Mouse (Mus musculus) spleen, postnatal 4 days (tissue): ENCODE measurements at regions not wholly inside any gene's neighbourhood (a gene's known extent, or its start where the extent isn't known, plus 50 kb on each side); places are given as distances from the start of the nearest gene placed in this dataset.

Source experiments
- DNase-seq, 2 experiments: peaks; one replicate each; pipeline ENCODE4 v3.0.0; 2022; ENCODE audit warnings: low spot score in 2 of 2

DNA sequence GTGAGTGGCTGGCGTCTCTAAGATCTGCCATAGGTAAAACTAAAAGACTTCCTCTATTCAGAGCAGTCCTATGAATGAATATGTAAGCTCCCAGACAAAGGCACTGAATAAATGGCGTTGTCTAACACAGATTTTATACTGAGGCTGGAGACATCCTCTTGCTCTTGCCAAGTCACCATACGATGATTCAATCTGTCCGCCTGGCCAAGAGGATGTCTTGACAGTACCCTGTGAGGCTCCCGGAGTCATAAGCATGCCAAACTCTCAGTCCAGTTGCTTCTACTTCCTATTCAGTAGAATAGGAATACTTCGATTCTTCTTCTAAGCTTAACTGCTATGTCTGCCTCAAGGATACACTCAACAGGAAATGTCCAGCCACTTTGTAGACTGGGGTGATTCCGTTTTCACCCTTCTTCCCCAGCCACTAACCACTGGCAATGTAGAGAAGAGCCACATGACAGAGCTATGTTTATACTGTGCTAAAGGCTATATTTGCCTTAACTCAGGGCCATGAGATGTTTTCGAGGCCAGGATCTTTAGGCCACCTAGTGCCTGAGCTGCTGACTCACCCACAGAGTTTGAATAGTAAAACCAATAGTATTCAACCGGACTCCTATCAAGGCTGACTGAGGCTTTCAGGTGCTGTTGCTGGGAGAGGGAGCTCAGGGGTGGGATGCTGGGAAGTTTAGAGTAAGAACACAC is 188.7 kb upstream of the Atp5g3 start:
- DNase-seq: no peak

- no peak for DNase-seq
Measured at GRCm38 (mm10) chr2:74096809-74097208, 185.7 kb upstream of the Atp5g3 start.

GRCm38 (mm10) chr2:74093494-74093893 is 182.4 kb upstream of the Atp5g3 start:
- DNase-seq: no peak

DNA sequence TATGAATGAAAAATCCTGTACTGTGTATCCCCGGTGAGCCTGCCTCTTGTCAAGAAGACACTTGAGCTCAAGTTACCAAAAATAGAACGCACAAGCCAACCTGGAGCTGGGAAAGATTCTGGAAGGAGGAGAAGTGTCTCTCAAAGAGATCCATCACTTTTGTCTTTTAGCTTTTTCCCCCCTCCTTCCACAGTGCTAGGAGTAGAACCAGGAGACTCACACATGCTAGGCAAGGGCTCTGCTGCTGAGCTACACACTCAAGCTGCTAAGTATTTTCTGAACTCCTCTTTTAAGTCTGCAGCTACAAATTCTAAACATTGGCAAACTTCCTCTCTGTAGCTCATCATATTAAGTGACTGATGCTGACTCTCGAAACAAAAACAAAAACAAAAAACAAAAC is 176.2 kb upstream of the Atp5g3 start:
- no peak for DNase-seq

GRCm38 (mm10) chr2:74084971-74085370 is 173.8 kb upstream of the Atp5g3 start:
- DNase-seq: no peak

- no peak for DNase-seq
Measured at GRCm38 (mm10) chr2:74076774-74077173, 165.6 kb upstream of the Atp5g3 start.

DNA sequence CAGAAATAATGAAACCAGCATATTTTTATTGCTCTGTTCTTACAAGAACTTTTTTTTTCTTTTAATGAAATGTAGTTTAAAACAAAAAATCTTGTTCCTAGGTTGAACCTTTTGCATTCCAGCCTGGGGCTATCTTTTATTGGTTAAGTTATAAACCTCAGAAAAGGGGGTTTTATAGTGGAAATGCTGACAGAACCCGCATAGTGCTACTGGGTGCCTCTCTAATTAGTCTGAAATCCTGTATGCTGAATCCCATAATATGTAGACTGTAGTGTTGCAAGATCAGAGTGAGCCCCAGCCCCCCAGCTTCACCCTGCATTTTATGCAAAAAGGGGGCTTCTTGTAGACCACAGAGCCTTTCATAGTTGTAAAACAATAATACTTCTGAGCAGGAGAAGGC is 164.4 kb upstream of the Atp5g3 start:
- no peak for DNase-seq

GRCm38 (mm10) chr2:74073396-74073795 is 162.3 kb upstream of the Atp5g3 start:
- DNase-seq: no peak

DNA sequence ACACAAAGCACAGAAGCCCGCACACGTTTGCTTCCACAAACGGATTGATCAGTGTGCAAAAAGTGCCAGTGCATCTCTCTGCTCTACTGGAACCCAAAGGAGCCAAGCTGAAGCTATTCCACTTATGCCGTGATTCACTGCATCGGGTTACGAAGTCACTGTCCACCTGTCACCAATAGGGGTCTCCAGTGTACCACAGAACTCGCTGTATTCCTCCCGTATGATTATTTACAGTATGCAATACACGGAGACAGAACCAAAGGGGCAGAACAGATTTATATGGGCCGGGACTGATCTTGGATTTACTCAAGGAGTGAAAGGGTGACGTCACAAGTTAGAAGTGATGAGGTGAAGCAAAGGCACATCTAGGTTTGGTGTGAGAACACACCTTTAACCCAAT is 155.5 kb upstream of the Atp5g3 start:
- no peak for DNase-seq

- no peak for DNase-seq
Measured at GRCm38 (mm10) chr2:74064369-74064768, 153.2 kb upstream of the Atp5g3 start.

DNA sequence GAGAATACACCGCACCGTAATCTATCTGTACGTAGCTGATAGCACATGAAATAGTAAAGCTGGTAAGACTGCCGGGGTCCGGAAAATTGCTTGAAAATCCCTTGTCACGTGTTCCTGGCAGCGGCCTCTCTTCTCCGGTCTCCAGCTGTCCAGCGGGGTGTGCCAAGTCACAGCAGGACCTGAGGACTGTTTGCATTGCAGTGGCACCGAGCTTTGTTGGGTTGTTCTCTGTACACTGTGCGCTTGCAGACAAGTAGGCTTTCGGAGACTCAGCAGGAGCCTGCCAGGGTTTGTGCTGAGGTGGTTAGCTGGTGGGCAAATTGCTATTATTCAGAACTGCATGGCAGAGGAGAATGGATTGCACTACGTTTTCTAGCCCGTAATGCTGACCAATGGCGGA is 152.7 kb upstream of the Atp5g3 start:
- no peak for DNase-seq

DNA sequence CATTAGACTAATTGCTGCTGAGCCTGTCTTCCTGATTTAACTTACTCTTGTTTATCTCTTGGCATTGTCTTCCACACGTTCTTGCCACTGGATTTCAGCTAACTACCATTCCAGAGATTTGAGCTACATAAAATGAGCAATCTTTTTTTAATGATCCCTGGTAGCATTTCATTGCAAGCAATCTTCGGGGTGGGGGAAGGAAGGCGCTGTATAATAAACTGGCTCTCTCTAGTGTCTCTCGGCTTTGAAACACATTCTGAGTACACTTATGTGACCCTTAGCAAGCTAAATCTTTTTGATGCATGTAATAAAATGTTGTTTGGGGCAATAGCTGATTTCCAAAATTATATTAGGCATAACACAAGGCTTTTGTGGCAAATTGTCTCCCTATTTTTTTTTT is 152.2 kb upstream of the Atp5g3 start:
- no peak for DNase-seq

- no peak for DNase-seq
Measured at GRCm38 (mm10) chr2:74042430-74042829, 131.3 kb upstream of the Atp5g3 start.

GRCm38 (mm10) chr2:74039580-74039979 is 128.5 kb upstream of the Atp5g3 start:
- DNase-seq: no peak

GRCm38 (mm10) chr2:74036043-74036442 is 124.9 kb upstream of the Atp5g3 start:
- no peak for DNase-seq

- DNase-seq: no peak
Measured at GRCm38 (mm10) chr2:74032177-74033021, 121.3 kb upstream of the Atp5g3 start.

DNA sequence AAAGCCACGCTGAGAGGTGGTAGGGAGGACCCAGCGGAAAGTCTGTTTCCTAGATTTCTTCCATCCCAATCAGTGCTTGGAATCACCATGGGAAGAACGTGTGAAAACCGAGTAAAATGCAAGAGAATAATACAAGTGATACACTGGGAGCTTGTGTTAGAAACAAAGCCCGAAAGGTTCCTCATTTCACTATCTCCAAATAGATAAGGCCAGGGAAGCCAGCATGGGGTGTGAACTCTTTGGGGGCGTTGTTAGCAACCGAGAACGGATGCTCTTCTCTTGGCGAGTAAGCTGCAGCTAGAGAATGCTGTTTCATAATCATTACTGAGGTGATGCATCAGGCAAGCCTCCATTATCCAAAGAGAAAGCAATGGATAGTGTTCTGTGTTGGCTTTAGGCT is 118.8 kb upstream of the Atp5g3 start:
- DNase-seq: no peak

GRCm38 (mm10) chr2:74027404-74028104 is 116.4 kb upstream of the Atp5g3 start:
- DNase-seq: peak in 1 of 2 experiments; percentile 19

DNA sequence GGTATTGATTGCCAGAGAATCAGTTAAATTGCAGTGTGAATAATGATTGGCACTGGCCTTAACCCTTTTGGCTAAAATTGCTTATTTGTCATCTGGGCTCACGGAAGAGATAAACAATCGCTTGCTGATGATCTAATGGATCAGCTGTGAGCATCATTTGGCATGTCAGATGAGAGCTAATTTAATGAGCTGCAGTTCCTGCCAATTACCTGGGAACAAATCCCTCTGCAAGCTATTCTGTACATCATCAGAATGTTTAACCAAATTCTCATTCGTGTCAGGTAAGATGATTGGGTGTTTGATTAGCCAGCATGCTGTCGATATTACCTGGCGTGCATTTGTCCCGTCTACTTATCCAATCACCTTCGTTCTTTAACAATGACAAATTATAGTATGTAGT is 104.0 kb upstream of the Atp5g3 start:
- DNase-seq: no peak

- DNase-seq: no peak
Measured at GRCm38 (mm10) chr2:74014201-74014600, 103.1 kb upstream of the Atp5g3 start.

- no peak for DNase-seq
Measured at GRCm38 (mm10) chr2:73998531-73998930, 87.4 kb upstream of the Atp5g3 start.

GRCm38 (mm10) chr2:73996986-73997385 is 85.9 kb upstream of the Atp5g3 start:
- DNase-seq: no peak

GRCm38 (mm10) chr2:73991818-73992217 is 80.7 kb upstream of the Atp5g3 start:
- no peak for DNase-seq
